Mouse (Mus musculus): Measurements from ENCODE around the gene Cpb2. TPM values are rescaled to one million over a fixed set of nuclear protein-coding genes. Genes with fewer than 3 reads are reported as not detected.

Cpb2 gene
- total and polyA plus RNA-seq, 3 experiments = not detected

DNA sequence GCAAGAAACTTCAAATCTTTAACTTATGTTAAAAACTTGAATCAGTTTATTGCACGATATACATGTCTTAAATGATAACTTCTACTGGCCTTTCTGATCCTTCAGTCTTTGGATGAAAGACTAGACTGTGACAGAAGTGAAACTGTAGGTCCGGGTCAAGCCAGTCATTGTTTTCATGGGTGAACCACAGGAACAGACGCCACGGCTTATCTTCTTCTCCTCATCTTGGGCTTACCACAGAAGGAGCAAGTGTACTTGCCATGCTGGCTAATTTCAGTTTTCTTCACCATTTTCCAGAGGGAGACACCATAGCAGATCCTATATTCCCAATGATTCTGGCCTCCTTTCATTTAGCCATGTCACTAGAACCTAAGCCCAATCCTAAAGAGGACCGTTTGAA, 78.2 kb downstream of the Cpb2 start:
- no peak for DNase-seq (ENCODE audit: low read depth, low spot score)
- Histone ChIP-seq H3K27me3 (ENCODE audit: control insufficient read depth in 1 of 2, insufficient read depth in 2 of 2, low read length in 2 of 2) (no peaks in the 10 kb centered on the region), H3K4me1 (ENCODE audit: control insufficient read depth in 1 of 2, insufficient read depth in 2 of 2, low read length in 2 of 2) (no peaks in the 10 kb centered on the region), H3K9ac (ENCODE audit: control insufficient read depth, low read depth, low read length, poor library complexity, severe bottlenecking) (no peak overlapping the region), H3K36me3 (ENCODE audit: control insufficient read depth in 1 of 2, insufficient read depth in 2 of 2, low read length in 2 of 2) (peaks cover 0 to 11% of the 10 kb centered on the region in 2 experiments; a peak in 2 of 4 replicates), H3K79me2 (ENCODE audit: control insufficient read depth, insufficient read depth, low read length, poor library complexity) (no peaks in the 10 kb centered on the region), H3K27ac (ENCODE audit: control insufficient read depth, low read depth, low read length) (no peak overlapping the region), H3K4me3 (ENCODE audit: control insufficient read depth in 1 of 2, insufficient read depth in 1 of 2, low read depth in 2 of 2, low read length in 2 of 2) (no peak overlapping the region), H3K9me3 (replicated peaks; ENCODE audit: insufficient read depth, low read length) (no peaks in the 10 kb centered on the region)
- TF ChIP-seq TAL1 (IDR thresholded peaks at IDR 0.05; ENCODE audit: low read length) (no peak), GABPA (IDR thresholded peaks at IDR 0.05; ENCODE audit: low read depth, low read length) (no peak), USF2 (IDR thresholded peaks at IDR 0.05; ENCODE audit: borderline replicate concordance in 1 of 2, insufficient read depth in 1 of 2, low read depth in 1 of 2, low read length in 2 of 2) (no peak), TCF12 (IDR thresholded peaks at IDR 0.05; ENCODE audit: low read depth, low read length) (no peak), POLR2AphosphoS2 (IDR thresholded peaks at IDR 0.05; ENCODE audit: low read length) (no peak), KAT2A (conservative IDR thresholded peaks at IDR 0.05; ENCODE audit: low read depth, low read length) (no peak), CHD2 (IDR thresholded peaks at IDR 0.05; ENCODE audit: low read length) (no peak)

- Histone ChIP-seq H3K4me1 (ENCODE audit: control insufficient read depth in 1 of 2, insufficient read depth in 2 of 2, low read length in 2 of 2) (no peaks in the 10 kb centered on the region), H3K4me3 (ENCODE audit: control insufficient read depth in 1 of 2, insufficient read depth in 1 of 2, low read depth in 2 of 2, low read length in 2 of 2) (no peak overlapping the region), H3K9me3 (replicated peaks; ENCODE audit: insufficient read depth, low read length) (no peaks in the 10 kb centered on the region), H3K27ac (ENCODE audit: control insufficient read depth, low read depth, low read length) (no peak overlapping the region), H3K9ac (ENCODE audit: control insufficient read depth, low read depth, low read length, poor library complexity, severe bottlenecking) (no peak overlapping the region), H3K36me3 (ENCODE audit: control insufficient read depth in 1 of 2, insufficient read depth in 2 of 2, low read length in 2 of 2) (peaks cover 0 to 13% of the 10 kb centered on the region in 2 experiments; a peak in 2 of 4 replicates), H3K27me3 (ENCODE audit: control insufficient read depth in 1 of 2, insufficient read depth in 2 of 2, low read length in 2 of 2) (no peaks in the 10 kb centered on the region), H3K79me2 (ENCODE audit: control insufficient read depth, insufficient read depth, low read length, poor library complexity) (no peaks in the 10 kb centered on the region)
- DNase-seq (ENCODE audit: low read depth, low spot score) = no peak
- no peak for TF ChIP-seq E2F4 (IDR thresholded peaks at IDR 0.05; ENCODE audit: borderline replicate concordance, low read depth, low read length)
- no peak for TF ChIP-seq KAT2A (conservative IDR thresholded peaks at IDR 0.05; ENCODE audit: low read depth, low read length)
- no peak for TF ChIP-seq BHLHE40 (IDR thresholded peaks at IDR 0.05; ENCODE audit: borderline replicate concordance, low read depth, low read length)
- TF ChIP-seq CHD2 (IDR thresholded peaks at IDR 0.05; ENCODE audit: low read length) = no peak
- no peak for TF ChIP-seq ZC3H11A (IDR thresholded peaks at IDR 0.05; ENCODE audit: low read depth, low read length)
- TF ChIP-seq POLR2A (IDR thresholded peaks at IDR 0.05; ENCODE audit: control insufficient read depth in 1 of 2, insufficient read depth in 1 of 2, low read depth in 1 of 2, low read length in 2 of 2, poor library complexity in 1 of 2) = no peak
- TF ChIP-seq ZMIZ1 (IDR thresholded peaks at IDR 0.05; ENCODE audit: low read depth, low read length) = no peak
- no peak for TF ChIP-seq ZNF384 (IDR thresholded peaks at IDR 0.05; ENCODE audit: low read depth, low read length)
- no peak for TF ChIP-seq EP300 (IDR thresholded peaks at IDR 0.05; ENCODE audit: low read depth in 1 of 2, low read length in 2 of 2)
- no peak for TF ChIP-seq TAL1 (IDR thresholded peaks at IDR 0.05; ENCODE audit: low read length)
- no peak for TF ChIP-seq HCFC1 (IDR thresholded peaks at IDR 0.05; ENCODE audit: low read depth, low read length)
- no peak for TF ChIP-seq GABPA (IDR thresholded peaks at IDR 0.05; ENCODE audit: low read depth, low read length)
- TF ChIP-seq POLR2AphosphoS2 (IDR thresholded peaks at IDR 0.05; ENCODE audit: low read length) = no peak
- TF ChIP-seq SMC3 (IDR thresholded peaks at IDR 0.05; ENCODE audit: low read depth, low read length) = no peak
- TF ChIP-seq NELFE (IDR thresholded peaks at IDR 0.05; ENCODE audit: low read depth, low read length) = no peak
- no peak for TF ChIP-seq TBP (IDR thresholded peaks at IDR 0.05; ENCODE audit: low read depth, low read length)
- no peak for TF ChIP-seq CTCF (IDR thresholded peaks at IDR 0.05 in 2 of 3, conservative IDR thresholded peaks at IDR 0.05 in 1 of 3; ENCODE audit: control insufficient read depth in 1 of 3, insufficient read depth in 1 of 3, low read depth in 2 of 3, low read length in 3 of 3, poor library complexity in 1 of 3, severe bottlenecking in 1 of 3)
- no peak for TF ChIP-seq USF2 (IDR thresholded peaks at IDR 0.05; ENCODE audit: borderline replicate concordance in 1 of 2, insufficient read depth in 1 of 2, low read depth in 1 of 2, low read length in 2 of 2)
Measured at GRCm38 (mm10) chr14:75323354-75323753, 81.3 kb downstream of the Cpb2 start.
